Mouse (Mus musculus) heart, postnatal 0 days (tissue): Measurements from ENCODE around the gene Lmod2.

Source experiments
- CTCF ChIP-seq: IDR thresholded peaks from 2 replicates; pipeline ENCODE4 v1.5.1; 2016; ENCODE audit warnings: antibody characterized with exemption, control low read depth, low read depth
- EP300 ChIP-seq: IDR thresholded peaks from 2 replicates; pipeline ENCODE4 v1.6.1; 2016; ENCODE audit warnings: antibody characterized with exemption, low read depth

- TF ChIP-seq EP300 = no peak
- no peak for TF ChIP-seq CTCF
Observed at GRCm38 (mm10) chr6:24608129-24608528, 10.6 kb downstream of the Lmod2 start.
